Mouse (Mus musculus) stomach, postnatal 0 days (tissue): ENCODE results near the gene Hist1h3i.

Source experiments
- CTCF ChIP-seq: IDR thresholded peaks from 2 replicates; pipeline ENCODE4 v1.5.1; 2016; ENCODE audit warnings: antibody characterized with exemption, low read depth, mild to moderate bottlenecking, moderate library complexity
- EP300 ChIP-seq: optimal IDR thresholded peaks from 2 replicates; pipeline ENCODE3; 2016; ENCODE audit warnings: antibody characterized with exemption

GRCm38 (mm10) chr13:21751827-21752226 lies 31.3 kb downstream of the Hist1h3i start:
- TF ChIP-seq EP300 (no peak), CTCF (no peak)
